Mouse (Mus musculus): ENCODE measurements around the gene Pola2. TPM values are rescaled to one million over a fixed set of nuclear protein-coding genes. Genes with fewer than 3 reads are reported as not detected.
A peak's percentile ranks its signal among the peaks of the same experiment; 100 is the strongest.

Gene Pola2
- polyA plus RNA-seq, 1 experiment from 2014 or later, result 22.4 TPM

DNA sequence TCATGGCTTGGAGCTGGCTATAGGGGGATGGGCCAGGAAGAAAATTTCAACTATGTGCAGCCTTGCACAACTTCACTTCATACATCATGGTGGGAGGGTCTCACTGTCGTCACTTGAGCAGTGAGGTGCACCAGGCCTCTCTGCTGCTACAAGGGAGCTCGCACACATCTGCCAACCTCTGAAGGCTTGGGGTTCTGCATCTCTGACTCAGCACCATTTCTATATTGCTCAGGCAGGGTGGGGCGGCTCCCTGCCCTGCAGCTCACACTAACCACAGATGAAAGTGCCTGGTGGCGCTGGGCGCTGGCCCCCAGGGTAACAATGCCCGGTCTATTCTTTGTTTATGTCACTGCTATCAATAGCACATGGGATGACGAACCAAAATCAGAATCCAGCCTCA lies 19.0 kb downstream of the Pola2 start:
- Histone ChIP-seq H3K9me3 (ENCODE audit: control insufficient read depth, low read length) (no peaks in the 10 kb centered on the region), H3K9ac (ENCODE audit: low read depth, low read length) (no peak overlapping the region), H3K27me3 (replicated peaks; ENCODE audit: control insufficient read depth, insufficient read depth, low read length) (no peaks in the 10 kb centered on the region), H3K27ac (ENCODE audit: low read depth, low read length) (no peak overlapping the region; the same call in 1 of the 2 replicates), H3K4me1 (ENCODE audit: control insufficient read depth, insufficient read depth, low read depth, low read length) (peaks cover 4% of the 10 kb centered on the region; the same call in 1 of the 2 replicates), H3K4me3 (ENCODE audit: low read length) (no peak overlapping the region), H3K4me2 (ENCODE audit: low read length) (no peak overlapping the region), H3K36me3 (ENCODE audit: control insufficient read depth, insufficient read depth, low read length) (no peaks in the 10 kb centered on the region)
- peak; percentile 37; the same call in 1 of the 2 replicates for ATAC-seq
- WGBS, result 86% methylated on average over 7 of the region's 7 CpGs

DNA sequence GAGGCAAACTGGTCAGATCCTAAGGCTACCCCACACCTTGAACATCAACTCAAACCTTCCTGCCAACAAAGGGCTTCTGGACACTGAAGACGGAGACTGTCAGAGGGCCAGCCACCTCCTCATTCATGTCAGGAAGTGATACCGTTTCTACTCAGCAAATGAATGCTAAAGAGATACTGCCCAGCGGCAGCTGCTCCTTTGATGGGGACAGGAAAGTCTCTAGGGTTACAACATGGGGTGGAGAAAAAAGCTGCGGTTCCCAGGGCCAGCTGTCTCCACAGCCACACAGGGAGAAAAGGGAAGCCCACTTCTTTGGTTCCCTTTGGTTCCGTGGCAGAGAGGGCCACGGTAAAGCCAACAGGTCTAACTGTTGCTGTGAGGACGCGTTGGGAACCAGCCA lies 19.9 kb downstream of the Pola2 start:
- 75% methylated on average over 8 of the region's 8 CpGs for WGBS
- H3K9ac ChIP-seq (ENCODE audit: low read depth, low read length), result no peak overlapping the region
- H3K9me3 ChIP-seq (ENCODE audit: control insufficient read depth, low read length), result no peaks in the 10 kb centered on the region
- no peak overlapping the region for H3K27ac ChIP-seq (ENCODE audit: low read depth, low read length)
- no peak overlapping the region for H3K4me3 ChIP-seq (ENCODE audit: low read length)
- H3K36me3 ChIP-seq (ENCODE audit: control insufficient read depth, insufficient read depth, low read length), result no peaks in the 10 kb centered on the region
- no peak overlapping the region for H3K4me2 ChIP-seq (ENCODE audit: low read length)
- no peak for ATAC-seq
- H3K27me3 ChIP-seq (replicated peaks; ENCODE audit: control insufficient read depth, insufficient read depth, low read length), result no peaks in the 10 kb centered on the region
- peaks cover 9% of the 10 kb centered on the region for H3K4me1 ChIP-seq (ENCODE audit: control insufficient read depth, insufficient read depth, low read depth, low read length)

DNA sequence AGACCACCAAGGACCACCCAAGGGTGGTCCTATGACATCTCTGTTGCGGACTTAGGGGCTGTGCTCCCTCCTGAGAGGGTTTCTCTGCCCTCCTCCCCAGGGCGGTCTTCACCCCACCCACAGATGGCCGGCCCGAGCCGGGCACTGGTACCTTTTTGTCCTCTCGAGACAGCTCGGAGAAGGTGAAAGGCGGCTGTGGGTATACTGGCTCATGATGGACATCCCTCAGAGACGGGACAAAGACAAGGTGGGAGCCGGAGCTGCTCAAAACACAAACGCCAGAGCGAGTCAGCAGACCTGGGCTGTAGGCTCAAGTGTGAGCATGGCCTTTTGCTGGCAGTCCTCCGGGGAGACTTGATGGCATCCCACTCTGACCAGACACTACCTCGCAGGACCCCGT lies 20.6 kb downstream of the Pola2 start:
- Histone ChIP-seq H3K9ac (ENCODE audit: low read depth, low read length) (no peak overlapping the region), H3K36me3 (ENCODE audit: control insufficient read depth, insufficient read depth, low read length) (no peaks in the 10 kb centered on the region), H3K9me3 (ENCODE audit: control insufficient read depth, low read length) (no peaks in the 10 kb centered on the region), H3K27ac (ENCODE audit: low read depth, low read length) (no peak overlapping the region), H3K4me2 (ENCODE audit: low read length) (no peak overlapping the region), H3K27me3 (replicated peaks; ENCODE audit: control insufficient read depth, insufficient read depth, low read length) (no peaks in the 10 kb centered on the region), H3K4me3 (ENCODE audit: low read length) (no peak overlapping the region), H3K4me1 (ENCODE audit: control insufficient read depth, insufficient read depth, low read depth, low read length) (peaks cover 9% of the 10 kb centered on the region)
- WGBS, result 91% methylated on average over 15 of the region's 15 CpGs
- ATAC-seq, result no peak

DNA sequence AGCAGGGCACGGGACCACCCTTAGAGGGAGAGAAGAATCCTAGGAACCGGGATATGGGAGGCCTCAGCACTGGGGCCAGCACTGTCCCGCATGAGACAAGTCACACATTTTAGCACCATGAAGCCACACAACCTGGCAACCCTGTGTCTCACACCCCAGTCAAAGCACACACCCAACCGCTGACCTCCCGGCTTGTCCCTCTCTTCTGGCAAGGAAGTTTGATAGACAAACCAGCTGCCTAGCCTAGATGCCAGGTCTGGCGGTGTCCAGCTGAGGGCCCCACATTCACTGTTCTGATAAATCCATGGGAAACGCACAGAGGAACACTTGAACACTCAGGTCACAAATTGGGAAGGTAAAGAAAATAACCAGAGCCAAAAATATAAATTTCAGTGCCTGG lies 21.4 kb downstream of the Pola2 start:
- 86% methylated on average over 7 of the region's 7 CpGs for WGBS
- H3K4me2 ChIP-seq (ENCODE audit: low read length), result no peak overlapping the region
- peaks cover 16% of the 10 kb centered on the region for H3K4me1 ChIP-seq (ENCODE audit: control insufficient read depth, insufficient read depth, low read depth, low read length)
- no peaks in the 10 kb centered on the region for H3K27me3 ChIP-seq (replicated peaks; ENCODE audit: control insufficient read depth, insufficient read depth, low read length)
- ATAC-seq, result no peak
- no peaks in the 10 kb centered on the region for H3K9me3 ChIP-seq (ENCODE audit: control insufficient read depth, low read length)
- no peak overlapping the region for H3K27ac ChIP-seq (ENCODE audit: low read depth, low read length)
- no peak overlapping the region for H3K9ac ChIP-seq (ENCODE audit: low read depth, low read length)
- no peak overlapping the region for H3K4me3 ChIP-seq (ENCODE audit: low read length)
- no peaks in the 10 kb centered on the region for H3K36me3 ChIP-seq (ENCODE audit: control insufficient read depth, insufficient read depth, low read length)

DNA sequence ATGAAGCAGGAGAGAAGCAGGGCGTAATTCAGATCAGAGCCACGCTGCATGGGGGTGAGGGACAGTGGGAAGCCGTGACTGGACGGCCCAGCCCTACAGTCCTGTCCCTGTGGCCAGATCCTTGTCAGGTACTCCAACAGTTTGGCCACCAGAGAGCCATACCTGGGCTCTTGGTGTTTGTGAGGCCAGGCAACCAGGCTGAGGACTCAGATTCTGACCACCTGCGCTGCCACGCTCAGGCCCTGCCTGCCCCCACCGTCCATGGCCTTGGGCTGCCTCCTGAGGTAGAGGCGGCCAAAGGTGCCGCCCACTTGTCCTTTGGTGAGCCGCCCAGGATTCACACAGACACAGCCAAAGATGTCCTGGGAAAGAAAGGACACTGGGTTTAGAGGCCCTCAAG lies 23.3 kb downstream of the Pola2 start:
- H3K9ac ChIP-seq (ENCODE audit: low read depth, low read length), result no peak overlapping the region
- H3K27me3 ChIP-seq (replicated peaks; ENCODE audit: control insufficient read depth, insufficient read depth, low read length), result no peaks in the 10 kb centered on the region
- 86% methylated on average over 10 of the region's 10 CpGs for WGBS
- no peaks in the 10 kb centered on the region for H3K9me3 ChIP-seq (ENCODE audit: control insufficient read depth, low read length)
- H3K4me2 ChIP-seq (ENCODE audit: low read length), result no peak overlapping the region
- H3K36me3 ChIP-seq (ENCODE audit: control insufficient read depth, insufficient read depth, low read length), result no peaks in the 10 kb centered on the region
- H3K27ac ChIP-seq (ENCODE audit: low read depth, low read length), result peak overlapping the region; percentile 37
- H3K4me3 ChIP-seq (ENCODE audit: low read length), result no peak overlapping the region
- H3K4me1 ChIP-seq (ENCODE audit: control insufficient read depth, insufficient read depth, low read depth, low read length), result peaks cover 21% of the 10 kb centered on the region
- no peak for ATAC-seq

DNA sequence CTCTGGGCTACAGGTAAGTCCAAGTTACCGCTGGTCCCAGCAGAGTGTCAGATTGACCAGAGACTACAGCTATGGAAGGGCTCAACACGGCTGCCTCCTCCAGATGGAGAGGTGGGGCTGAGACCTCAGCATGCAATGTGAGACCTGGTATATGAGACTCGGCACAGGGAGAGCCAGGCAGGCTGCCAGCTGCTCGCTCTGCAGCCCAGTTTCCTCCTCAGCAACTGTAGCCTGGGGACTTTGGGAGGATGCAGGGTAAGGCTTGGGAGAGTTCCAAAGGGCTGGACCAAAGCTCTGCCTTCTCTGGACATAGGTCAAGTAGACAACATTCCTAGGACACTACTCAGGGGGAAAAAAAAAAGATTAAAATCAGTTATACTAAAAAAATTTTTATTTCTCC lies 23.8 kb downstream of the Pola2 start:
- Histone ChIP-seq H3K4me2 (ENCODE audit: low read length) (no peak overlapping the region), H3K27me3 (replicated peaks; ENCODE audit: control insufficient read depth, insufficient read depth, low read length) (no peaks in the 10 kb centered on the region), H3K27ac (ENCODE audit: low read depth, low read length) (peak overlapping the region; percentile 67), H3K36me3 (ENCODE audit: control insufficient read depth, insufficient read depth, low read length) (no peaks in the 10 kb centered on the region), H3K9me3 (ENCODE audit: control insufficient read depth, low read length) (no peaks in the 10 kb centered on the region), H3K9ac (ENCODE audit: low read depth, low read length) (no peak overlapping the region), H3K4me3 (ENCODE audit: low read length) (no peak overlapping the region), H3K4me1 (ENCODE audit: control insufficient read depth, insufficient read depth, low read depth, low read length) (peaks cover 19% of the 10 kb centered on the region)
- ATAC-seq, result peak; percentile 61
- 54% methylated on average over 4 of the region's 4 CpGs for WGBS

DNA sequence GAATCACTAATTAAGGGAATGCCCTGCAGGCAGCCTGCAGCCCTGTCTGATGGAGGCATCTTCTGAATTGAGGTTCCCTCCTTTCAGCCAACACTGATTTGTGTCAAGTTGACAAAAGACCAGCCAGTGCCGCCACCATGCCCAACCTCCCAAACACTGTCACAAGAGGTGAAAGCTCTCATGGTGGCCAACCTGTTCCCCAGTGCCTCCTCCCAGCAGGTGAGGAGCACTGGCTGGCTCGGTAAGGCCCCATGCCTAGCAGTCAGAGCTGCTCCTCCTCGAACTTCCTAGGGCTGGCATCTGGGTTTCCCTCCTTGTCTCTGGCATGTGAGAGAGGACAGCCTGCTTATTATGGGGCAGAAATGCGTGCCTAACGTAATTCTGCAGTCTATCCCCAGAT lies 24.3 kb downstream of the Pola2 start:
- Histone ChIP-seq H3K9ac (ENCODE audit: low read depth, low read length) (no peak overlapping the region), H3K4me1 (ENCODE audit: control insufficient read depth, insufficient read depth, low read depth, low read length) (peaks cover 19% of the 10 kb centered on the region), H3K4me3 (ENCODE audit: low read length) (no peak overlapping the region), H3K27me3 (replicated peaks; ENCODE audit: control insufficient read depth, insufficient read depth, low read length) (no peaks in the 10 kb centered on the region), H3K36me3 (ENCODE audit: control insufficient read depth, insufficient read depth, low read length) (no peaks in the 10 kb centered on the region), H3K27ac (ENCODE audit: low read depth, low read length) (peak overlapping the region; percentile 67), H3K4me2 (ENCODE audit: low read length) (no peak overlapping the region), H3K9me3 (ENCODE audit: control insufficient read depth, low read length) (no peaks in the 10 kb centered on the region)
- no peak for ATAC-seq
- WGBS, result 54% methylated on average over 5 of the region's 5 CpGs

DNA sequence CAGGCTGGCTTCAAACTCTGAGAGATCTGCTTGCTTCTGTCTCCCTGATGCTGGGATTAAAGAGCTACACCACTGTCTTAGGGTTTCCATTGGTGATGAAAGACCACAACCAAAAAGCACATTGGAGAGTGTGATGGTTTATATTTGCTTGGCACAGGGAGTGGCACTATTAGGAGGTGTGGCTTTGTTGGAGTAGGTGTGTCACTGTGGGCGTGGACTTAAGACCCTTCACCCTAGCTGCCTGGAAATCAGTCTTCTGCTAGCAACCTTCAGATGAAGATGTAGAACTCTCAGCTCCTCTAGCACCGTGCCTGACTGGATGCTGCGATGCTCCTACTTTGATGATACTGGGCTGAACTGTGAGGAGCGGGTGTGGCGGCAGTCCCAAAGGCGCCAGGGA lies 25.5 kb downstream of the Pola2 start:
- Histone ChIP-seq H3K9ac (ENCODE audit: low read depth, low read length) (no peak overlapping the region), H3K4me3 (ENCODE audit: low read length) (no peak overlapping the region), H3K4me1 (ENCODE audit: control insufficient read depth, insufficient read depth, low read depth, low read length) (peaks cover 19% of the 10 kb centered on the region), H3K4me2 (ENCODE audit: low read length) (no peak overlapping the region), H3K27ac (ENCODE audit: low read depth, low read length) (no peak overlapping the region), H3K9me3 (ENCODE audit: control insufficient read depth, low read length) (no peaks in the 10 kb centered on the region), H3K27me3 (replicated peaks; ENCODE audit: control insufficient read depth, insufficient read depth, low read length) (no peaks in the 10 kb centered on the region), H3K36me3 (ENCODE audit: control insufficient read depth, insufficient read depth, low read length) (no peaks in the 10 kb centered on the region)
- ATAC-seq, result no peak
- 91% methylated on average over 6 of the region's 6 CpGs for WGBS

DNA sequence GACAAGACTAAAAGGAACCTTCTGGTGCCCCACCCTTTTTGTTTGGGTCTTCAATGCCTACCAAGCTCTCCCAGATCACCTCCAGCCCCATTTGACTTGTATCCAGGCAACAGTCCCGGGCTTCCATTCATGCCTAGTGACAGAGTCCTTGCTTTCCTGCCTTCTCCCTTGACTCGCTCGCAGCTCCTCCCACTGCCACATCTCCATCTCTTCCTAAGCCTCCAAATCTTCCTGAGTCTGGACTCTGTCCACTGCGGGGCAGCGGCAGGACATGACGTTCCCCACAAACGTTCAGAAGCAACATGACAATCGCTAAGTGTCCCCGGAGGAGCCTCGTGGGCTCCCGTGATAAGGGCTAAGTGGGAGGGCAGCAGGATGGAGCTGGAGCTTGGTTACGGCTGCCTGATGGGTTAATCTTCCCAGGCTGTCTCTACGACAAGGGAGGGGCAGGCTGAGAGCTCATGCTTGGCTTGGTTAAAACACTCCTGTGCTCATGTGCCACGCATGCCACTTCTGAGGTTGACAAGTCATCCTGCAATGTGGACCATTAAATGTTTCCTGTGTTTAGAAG lies 26.1 kb downstream of the Pola2 start:
- peak overlapping the region; percentile 77 for H3K27ac ChIP-seq (ENCODE audit: low read depth, low read length)
- no peaks in the 10 kb centered on the region for H3K36me3 ChIP-seq (ENCODE audit: control insufficient read depth, insufficient read depth, low read length)
- WGBS, result 18% methylated on average over 14 of the region's 14 CpGs
- no peaks in the 10 kb centered on the region for H3K9me3 ChIP-seq (ENCODE audit: control insufficient read depth, low read length)
- H3K27me3 ChIP-seq (replicated peaks; ENCODE audit: control insufficient read depth, insufficient read depth, low read length), result no peaks in the 10 kb centered on the region
- peak overlapping the region; percentile 51 for H3K4me2 ChIP-seq (ENCODE audit: low read length)
- H3K4me1 ChIP-seq (ENCODE audit: control insufficient read depth, insufficient read depth, low read depth, low read length), result peaks cover 19% of the 10 kb centered on the region
- ATAC-seq, result peak; percentile 77
- 0 out of 2 replicates have a peak overlapping the region, but pooled peaks have one; percentile 8 for H3K4me3 ChIP-seq (ENCODE audit: low read length)
- H3K9ac ChIP-seq (ENCODE audit: low read depth, low read length), result no peak overlapping the region
